Mouse (Mus musculus) heart, postnatal 14 days (tissue): ENCODE measurements at regions not wholly inside any gene's neighbourhood (a gene's known extent, or its start where the extent isn't known, plus 50 kb on each side); places are given as distances from the start of the nearest gene placed in this dataset.
A peak's percentile ranks its signal among the peaks of the same experiment; 100 is the strongest.

Source experiments
- DNase-seq, 2 experiments: peaks; one replicate each; pipeline ENCODE4 v3.0.0; 2021 to 2022
- intact Hi-C: fragments of 180-260 bp; cut with DNase I; formaldehyde crosslinking; loops from one replicate; pipeline ENCODE4 v1.15.1; 2025

DNA sequence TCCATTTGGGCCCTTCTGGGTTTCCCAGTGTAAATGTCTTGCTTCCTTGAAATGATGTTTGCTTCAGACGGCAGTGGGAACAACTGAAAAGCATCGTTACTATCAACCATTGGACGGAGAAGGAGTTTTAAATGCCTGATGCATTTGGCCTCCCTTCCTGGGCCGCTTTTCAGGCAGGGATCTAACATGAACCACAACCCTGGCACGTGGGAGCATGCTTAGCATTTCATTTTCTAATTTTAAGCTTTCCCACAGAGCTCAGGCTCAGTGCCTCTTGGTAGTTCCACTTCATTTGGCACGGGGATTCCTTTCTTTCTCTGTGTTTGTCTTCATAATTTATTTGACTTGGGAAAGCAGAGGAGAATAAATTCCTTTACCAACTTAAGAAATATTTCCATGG, 406.6 kb upstream of the Nbea start:
- intact Hi-C loops = no loop called here
- no peak for DNase-seq

- intact Hi-C loops = no loop called here
- no peak for DNase-seq
These were observed 391.9 kb upstream of the Nbea start for GRCm38 (mm10) chr3:56575422-56575821.

GRCm38 (mm10) chr3:56536178-56536577, 352.7 kb upstream of the Nbea start:
- no peak for DNase-seq

GRCm38 (mm10) chr3:56504445-56504844, 320.9 kb upstream of the Nbea start:
- no peak for DNase-seq
- intact Hi-C loops = no loop called here

More at GRCm38 (mm10) chr3:56536178-56536577, 352.7 kb upstream of the Nbea start:
- intact Hi-C loops = no loop called here

GRCm38 (mm10) chr3:56499301-56499700, 315.8 kb upstream of the Nbea start:
- no peak for DNase-seq
- intact Hi-C loops = no loop called here

DNA sequence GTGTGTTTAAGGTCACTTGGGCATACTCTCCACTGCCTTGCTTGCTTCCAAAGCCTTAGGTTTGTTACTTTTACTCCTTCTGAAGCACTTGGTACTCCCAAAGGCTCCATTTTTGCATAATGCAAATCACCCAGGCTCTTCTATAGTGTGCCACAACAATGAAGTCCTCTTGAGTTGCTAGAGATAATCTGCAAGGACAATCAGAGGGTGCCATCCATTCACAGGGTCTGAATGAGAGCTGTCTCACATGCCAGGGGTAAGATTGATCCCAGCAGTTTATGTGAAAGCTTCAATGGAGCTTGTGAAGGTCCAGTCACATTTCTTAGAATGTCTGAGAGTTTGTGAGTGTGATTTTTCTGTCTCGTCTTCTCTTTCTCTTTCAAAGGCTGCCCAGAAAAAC, 310.4 kb upstream of the Nbea start:
- intact Hi-C loops = no loop called here

DNA sequence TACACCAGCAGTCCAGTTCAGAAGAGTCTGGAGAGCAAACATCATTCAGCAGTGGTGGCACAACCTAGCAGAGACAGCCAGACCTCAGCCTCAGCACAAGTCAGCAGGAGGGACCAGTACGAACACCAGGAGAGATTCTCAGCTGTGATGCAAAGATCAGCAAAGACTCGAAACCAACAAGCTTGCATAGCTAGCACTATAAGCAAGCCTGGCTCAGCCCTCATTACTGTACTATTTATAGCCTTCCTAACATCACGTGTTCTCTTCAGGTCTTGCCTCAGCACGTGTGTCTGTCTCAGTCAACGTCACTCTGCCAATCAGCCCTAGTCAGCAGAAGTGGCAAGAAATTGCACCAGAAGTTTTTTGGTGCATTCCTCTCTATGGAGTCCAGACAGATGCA, 305.7 kb upstream of the Nbea start:
- intact Hi-C loops = no loop called here
- DNase-seq = no peak

More for the DNA sequence above, 310.4 kb upstream of the Nbea start:
- DNase-seq = no peak

GRCm38 (mm10) chr3:56485550-56486400, 302.3 kb upstream of the Nbea start:
- peak in 1 of 2 experiments; percentile 11 for DNase-seq
- intact Hi-C loops = no loop called here

DNA sequence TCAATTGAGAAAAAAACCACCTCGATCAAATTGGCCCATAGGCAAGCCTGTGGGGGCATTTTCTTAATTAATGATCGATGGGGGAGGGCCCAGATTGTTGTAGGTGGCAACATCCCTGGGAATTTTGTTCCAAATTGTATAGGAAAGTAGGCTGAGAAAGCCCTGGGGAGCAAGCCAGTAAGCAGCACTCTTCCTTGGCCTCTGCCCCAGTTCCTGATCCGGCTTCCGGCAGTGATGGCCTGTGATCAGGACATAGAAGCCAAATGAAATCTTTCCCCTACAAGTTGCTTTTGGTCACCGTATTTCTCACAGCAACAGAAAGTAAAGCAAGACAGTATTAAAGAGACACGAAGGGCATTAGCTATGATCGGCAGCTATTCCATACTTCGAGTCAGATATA, 300.6 kb upstream of the Nbea start:
- DNase-seq = peak; percentile 3 to 24
- intact Hi-C loops = no loop called here

GRCm38 (mm10) chr3:56483370-56483769, 299.9 kb upstream of the Nbea start:
- intact Hi-C loops = no loop called here
- no peak for DNase-seq

DNA sequence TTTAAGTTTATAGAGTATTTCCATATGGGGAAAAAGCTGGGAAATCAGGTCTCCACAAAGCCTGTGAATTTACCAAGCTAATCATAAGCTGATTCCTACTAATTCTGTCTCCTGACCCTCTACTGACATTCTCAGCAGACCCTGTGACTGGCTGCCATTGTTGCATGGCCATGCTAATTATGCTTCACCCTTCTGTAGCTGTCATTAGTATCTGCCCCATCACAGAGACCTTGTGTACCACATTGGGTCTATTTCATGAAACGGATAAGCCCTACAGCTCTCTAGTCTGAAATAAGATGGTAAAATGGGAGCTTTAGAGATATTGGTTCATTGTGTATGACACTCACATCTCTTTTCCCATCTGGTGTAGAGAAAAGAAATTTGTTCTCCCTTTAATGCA, 296.0 kb upstream of the Nbea start:
- no peak for DNase-seq
- intact Hi-C loops = no loop called here

DNA sequence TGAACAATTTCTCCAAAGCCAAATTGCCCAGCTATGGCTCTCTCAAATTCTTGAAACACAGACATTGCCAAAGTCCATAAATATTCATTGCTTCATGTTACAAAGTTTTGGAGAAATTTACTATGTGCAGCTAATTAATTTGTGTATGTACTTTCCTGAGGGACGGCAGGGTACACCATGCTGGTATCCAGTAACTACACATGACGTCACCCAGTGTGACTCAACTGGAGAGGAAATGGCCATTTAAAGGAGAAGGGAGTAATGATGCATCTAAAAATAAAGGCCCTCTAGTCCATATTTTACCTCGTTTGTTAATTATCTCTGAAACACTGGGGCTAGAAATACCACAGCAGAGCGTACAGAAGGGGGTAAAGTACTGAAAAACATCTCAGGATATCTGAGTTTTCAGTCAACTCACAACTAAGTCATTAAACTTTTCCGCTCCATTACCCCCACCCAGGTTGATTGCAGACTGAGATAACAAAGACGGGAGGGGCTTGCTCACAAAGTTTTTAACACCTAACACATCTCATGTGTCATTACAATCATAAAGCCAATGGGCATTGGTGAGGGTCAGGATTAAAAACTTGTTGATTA, 295.1 kb upstream of the Nbea start:
- intact Hi-C loops = no loop called here
- no peak for DNase-seq

DNA sequence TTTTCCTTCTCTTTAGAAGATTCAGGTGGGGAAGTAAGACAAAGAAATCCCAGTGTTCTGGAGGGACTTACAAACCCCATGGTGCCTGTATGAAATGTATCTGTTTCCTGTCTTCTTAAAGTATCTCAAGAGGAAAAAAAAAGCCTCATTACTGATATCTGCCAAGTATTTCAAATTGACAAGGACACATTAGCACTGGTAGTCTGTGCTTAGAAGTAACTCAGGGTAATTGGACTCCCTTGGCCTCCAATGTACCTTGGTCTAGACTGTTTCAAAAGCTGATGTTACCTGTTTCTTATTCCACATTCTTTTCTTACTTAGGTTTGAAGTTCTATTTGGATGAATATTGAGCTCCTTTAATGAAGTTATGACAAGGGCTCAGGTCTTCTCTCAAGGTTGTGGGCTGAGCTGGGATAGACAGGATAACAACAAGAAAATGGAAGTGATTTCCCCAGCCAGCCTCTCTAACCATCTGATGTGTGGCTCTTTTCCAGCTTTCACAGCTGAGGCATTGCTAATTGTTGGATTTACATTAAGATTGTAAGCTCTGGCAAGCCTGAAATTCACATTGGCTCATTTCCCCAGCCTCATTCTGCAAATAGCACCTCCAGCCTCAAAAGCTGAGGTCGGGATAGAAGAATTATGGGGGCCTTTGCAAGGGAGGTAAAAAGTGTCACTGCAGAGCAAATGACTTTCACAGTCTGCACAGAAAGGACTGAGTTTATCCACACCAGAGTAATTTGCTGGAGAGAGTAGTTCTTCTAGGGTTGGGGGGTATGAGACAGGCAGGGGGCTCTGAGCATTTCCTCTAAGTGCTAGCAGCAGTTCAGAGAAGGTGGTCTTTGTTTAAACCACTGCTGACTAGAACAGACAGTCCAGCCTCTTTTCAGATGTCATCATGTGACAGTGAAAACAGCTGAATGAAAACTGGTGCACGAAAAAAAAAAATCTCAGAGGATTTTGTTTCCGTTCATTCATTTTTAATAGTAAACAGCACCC, 292.3 kb upstream of the Nbea start:
- DNase-seq = no peak
- intact Hi-C loops = no loop called here

GRCm38 (mm10) chr3:56472651-56473050, 289.1 kb upstream of the Nbea start:
- no peak for DNase-seq
- intact Hi-C loops = no loop called here

DNA sequence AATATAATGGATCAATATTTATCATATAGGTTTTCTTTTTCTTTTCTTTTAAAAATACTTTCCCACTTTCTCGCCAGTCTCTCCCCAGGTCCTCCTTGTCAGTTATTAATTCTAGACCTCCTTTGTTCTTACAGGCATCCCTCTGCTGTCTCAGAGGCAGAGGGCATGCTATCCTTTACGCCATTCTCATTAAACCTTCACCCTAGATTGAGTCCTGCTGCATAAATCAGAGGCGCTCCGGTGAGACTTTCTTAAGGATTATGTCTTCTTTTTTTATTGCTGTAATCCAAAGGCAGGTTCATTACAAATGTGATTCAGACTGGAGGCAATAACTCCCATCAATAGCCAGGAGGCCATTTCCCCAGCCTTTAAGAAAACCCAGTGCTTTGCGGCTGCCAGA, 288.3 kb upstream of the Nbea start:
- intact Hi-C loops = no loop called here
- no peak for DNase-seq

- intact Hi-C loops = no loop called here
- no peak for DNase-seq
These were observed 287.7 kb upstream of the Nbea start for GRCm38 (mm10) chr3:56471185-56471584.

- DNase-seq = no peak
- intact Hi-C loops = no loop called here
These were observed 274.1 kb upstream of the Nbea start for GRCm38 (mm10) chr3:56457625-56458024.

GRCm38 (mm10) chr3:56456317-56456716, 272.8 kb upstream of the Nbea start:
- intact Hi-C loops = no loop called here

GRCm38 (mm10) chr3:56438900-56439299, 255.4 kb upstream of the Nbea start:
- DNase-seq = peak; percentile 25 to 31
- intact Hi-C loops = no loop called here

More at GRCm38 (mm10) chr3:56456317-56456716, 272.8 kb upstream of the Nbea start:
- DNase-seq = no peak

DNA sequence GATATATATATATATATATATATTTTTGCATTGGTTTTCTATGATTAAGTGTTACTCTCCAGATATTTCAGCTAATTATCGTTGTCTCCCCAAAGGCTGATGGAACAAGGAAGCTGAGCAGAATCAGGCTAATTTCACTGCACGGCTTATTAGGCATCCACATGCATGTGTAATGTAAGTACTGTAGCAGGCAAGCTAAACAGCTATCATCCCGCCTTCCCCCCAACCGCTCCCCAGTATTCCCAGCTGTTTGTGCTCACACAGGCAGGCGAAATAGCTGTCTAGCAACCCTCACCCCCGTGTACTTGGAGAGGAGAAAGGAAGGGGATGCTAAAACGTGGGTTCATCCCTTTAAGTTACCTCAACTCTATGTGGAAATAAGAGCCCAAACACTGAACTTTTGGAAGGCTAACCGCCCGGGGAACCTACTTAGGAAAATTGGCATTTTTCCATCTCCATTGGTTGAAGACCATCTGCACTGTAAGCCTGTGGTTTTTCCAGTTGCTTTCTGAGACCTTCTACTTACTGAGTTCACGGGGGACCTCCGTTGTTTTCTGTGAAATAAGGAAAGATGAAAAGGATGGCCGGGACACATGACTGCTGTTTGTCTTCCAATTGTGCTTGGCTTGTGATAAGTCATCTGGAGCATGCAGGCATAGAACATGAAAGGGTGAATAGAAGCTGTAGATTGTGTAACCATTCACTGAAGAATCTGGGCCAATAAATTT, 254.7 kb upstream of the Nbea start:
- intact Hi-C loops = no loop called here
- DNase-seq = no peak
